Mouse (Mus musculus): Measurements from ENCODE around the gene Kif26a. TPM values are rescaled to one million over a fixed set of nuclear protein-coding genes. Genes with fewer than 3 reads are reported as not detected.

Gene Kif26a
- total and polyA plus RNA-seq, 2 experiments from 2014 or later = 1.9 to 26.3 TPM

DNA sequence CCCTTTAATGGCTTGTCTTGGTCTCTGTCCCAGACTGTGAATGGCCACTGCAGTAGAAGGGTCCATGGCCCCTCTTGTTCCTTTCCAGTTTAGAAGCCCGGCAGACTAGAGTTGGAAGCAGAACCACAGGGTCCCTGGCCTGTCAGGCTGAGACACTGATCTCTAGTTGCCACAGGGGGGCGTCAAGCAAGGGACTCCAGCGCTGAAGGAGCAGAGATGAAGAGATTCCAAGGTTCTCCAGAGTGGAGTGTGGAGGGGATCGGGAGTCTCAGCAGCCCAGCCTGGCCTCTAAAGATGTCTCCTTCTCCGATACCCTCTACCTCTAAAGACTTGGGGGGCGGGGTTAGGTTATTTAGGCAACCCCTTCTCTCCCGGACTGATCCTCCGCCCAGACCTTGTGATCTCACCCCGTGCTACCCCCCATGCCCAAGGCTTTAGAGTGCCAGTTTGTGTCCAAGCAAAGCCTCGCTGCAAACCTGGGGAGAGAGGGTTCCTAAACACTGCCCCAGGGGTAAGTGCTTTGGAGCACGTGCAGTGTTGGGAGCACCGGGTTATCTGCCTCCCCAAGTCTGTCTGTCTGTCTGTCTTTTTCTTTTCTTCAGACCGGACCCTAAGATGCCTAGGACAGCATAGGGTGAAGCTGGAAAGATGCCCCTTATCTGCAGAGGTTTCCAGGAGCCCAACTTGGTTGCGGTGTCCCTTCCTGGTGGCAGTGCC, 2.7 kb upstream of the Kif26a start:
- Histone ChIP-seq H3K36me3 (ENCODE audit: insufficient read depth, low read length) (no peaks in the 10 kb centered on the region), H3K27me3 (ENCODE audit: insufficient read depth, low read length) (peaks cover 28% of the 10 kb centered on the region), H3K4me3 (ENCODE audit: low read length) (peak overlapping the region; percentile 52), H3K4me2 (ENCODE audit: low read depth, low read length) (peak overlapping the region; percentile 81), H3K9ac (replicated peaks; ENCODE audit: low read length) (no peak overlapping the region), H3K27ac (no peak overlapping the region), H3K4me1 (ENCODE audit: insufficient read depth, low read length) (peaks cover 17% of the 10 kb centered on the region), H3K9me3 (ENCODE audit: low read length) (no peaks in the 10 kb centered on the region)
- ATAC-seq = peak; percentile 25; the same call in 1 of the 2 replicates
- 4% methylated on average over 14 of the region's 14 CpGs for WGBS
- DNase-seq (ENCODE audit: low spot score) = peak; percentile 80
- peak; percentile 76 for TF ChIP-seq CTCF (IDR thresholded peaks at IDR 0.05; ENCODE audit: low read depth)

DNA sequence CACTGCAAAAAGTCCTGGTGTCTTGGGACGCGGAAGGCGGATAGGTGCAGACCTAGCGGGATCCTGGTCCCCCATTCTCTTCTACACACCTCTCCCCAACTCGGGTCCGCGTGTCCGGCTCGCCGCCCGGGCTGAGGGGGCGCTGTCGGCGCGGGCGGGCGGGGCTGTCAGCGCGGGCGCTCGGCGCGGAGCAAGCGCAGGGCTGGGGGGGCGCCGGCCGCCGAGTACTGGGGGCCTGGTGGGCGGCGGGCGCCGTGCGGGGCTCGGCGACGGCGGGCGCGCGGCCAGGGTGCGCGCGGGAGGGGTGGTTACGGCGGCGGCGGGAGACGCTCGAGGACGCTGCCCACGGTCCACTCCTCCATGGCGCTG, 2.2 kb upstream of the Kif26a start:
- peaks cover 28% of the 10 kb centered on the region for H3K27me3 ChIP-seq (ENCODE audit: insufficient read depth, low read length)
- H3K9me3 ChIP-seq (ENCODE audit: low read length) = no peaks in the 10 kb centered on the region
- H3K4me2 ChIP-seq (ENCODE audit: low read depth, low read length) = peak overlapping the region; percentile 81
- H3K9ac ChIP-seq (replicated peaks; ENCODE audit: low read length) = peak overlapping the region; percentile 54
- peak overlapping the region; percentile 52 for H3K4me3 ChIP-seq (ENCODE audit: low read length)
- peak; percentile 50 for DNase-seq (ENCODE audit: low spot score)
- no peak overlapping the region for H3K27ac ChIP-seq
- TF ChIP-seq CTCF (IDR thresholded peaks at IDR 0.05; ENCODE audit: low read depth) = no peak
- peaks cover 17% of the 10 kb centered on the region for H3K4me1 ChIP-seq (ENCODE audit: insufficient read depth, low read length)
- no peak for ATAC-seq
- H3K36me3 ChIP-seq (ENCODE audit: insufficient read depth, low read length) = no peaks in the 10 kb centered on the region
- under 1% methylated on average over 39 of the region's 52 CpGs for WGBS

DNA sequence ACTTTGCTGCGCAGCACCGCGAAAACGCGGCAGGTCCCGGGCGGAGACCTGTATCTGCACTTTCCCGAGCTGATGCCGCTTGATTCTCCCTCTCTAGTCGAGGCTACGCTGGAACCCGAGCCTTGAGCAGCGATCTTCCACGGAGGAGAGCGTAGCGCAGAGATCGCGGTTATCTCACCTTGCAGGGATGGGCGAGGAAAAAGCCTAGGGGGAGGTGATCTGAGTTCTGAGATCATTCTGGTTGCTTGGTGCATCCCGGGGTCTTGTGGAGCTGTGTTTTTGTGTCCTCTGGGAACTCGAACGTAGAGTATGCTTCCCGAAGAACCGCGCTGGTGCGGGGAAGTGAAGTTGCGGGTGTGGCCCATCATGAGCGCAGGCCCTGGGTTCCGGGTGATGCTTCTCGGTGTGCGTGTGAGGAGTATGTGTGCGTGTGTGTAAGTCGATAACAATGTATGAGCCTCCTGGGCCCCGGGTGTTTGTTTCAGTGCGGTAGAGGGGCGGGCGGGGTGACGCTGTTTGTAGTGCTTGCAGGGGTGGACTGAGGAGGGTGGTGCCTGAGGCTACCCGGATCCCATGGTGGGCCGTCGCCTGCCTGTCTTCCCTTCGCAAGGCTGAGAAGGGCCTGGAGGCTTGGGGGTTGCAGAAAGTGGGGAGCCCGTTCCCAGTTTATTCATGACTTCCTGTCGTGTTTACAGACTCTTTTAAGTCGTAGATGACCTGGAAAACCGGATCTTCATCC, 1.5 kb upstream of the Kif26a start:
- Histone ChIP-seq H3K4me3 (ENCODE audit: low read length) (peak overlapping the region; percentile 52), H3K27me3 (ENCODE audit: insufficient read depth, low read length) (peaks cover 28% of the 10 kb centered on the region), H3K4me1 (ENCODE audit: insufficient read depth, low read length) (peaks cover 17% of the 10 kb centered on the region), H3K4me2 (ENCODE audit: low read depth, low read length) (peak overlapping the region; percentile 81), H3K36me3 (ENCODE audit: insufficient read depth, low read length) (no peaks in the 10 kb centered on the region), H3K9ac (replicated peaks; ENCODE audit: low read length) (peak overlapping the region; percentile 54), H3K27ac (no peak overlapping the region), H3K9me3 (ENCODE audit: low read length) (no peaks in the 10 kb centered on the region)
- WGBS = 1% methylated on average over 46 of the region's 46 CpGs
- no peak for ATAC-seq
- peak; percentile 37 for DNase-seq (ENCODE audit: low spot score)
- TF ChIP-seq CTCF (IDR thresholded peaks at IDR 0.05; ENCODE audit: low read depth) = no peak

DNA sequence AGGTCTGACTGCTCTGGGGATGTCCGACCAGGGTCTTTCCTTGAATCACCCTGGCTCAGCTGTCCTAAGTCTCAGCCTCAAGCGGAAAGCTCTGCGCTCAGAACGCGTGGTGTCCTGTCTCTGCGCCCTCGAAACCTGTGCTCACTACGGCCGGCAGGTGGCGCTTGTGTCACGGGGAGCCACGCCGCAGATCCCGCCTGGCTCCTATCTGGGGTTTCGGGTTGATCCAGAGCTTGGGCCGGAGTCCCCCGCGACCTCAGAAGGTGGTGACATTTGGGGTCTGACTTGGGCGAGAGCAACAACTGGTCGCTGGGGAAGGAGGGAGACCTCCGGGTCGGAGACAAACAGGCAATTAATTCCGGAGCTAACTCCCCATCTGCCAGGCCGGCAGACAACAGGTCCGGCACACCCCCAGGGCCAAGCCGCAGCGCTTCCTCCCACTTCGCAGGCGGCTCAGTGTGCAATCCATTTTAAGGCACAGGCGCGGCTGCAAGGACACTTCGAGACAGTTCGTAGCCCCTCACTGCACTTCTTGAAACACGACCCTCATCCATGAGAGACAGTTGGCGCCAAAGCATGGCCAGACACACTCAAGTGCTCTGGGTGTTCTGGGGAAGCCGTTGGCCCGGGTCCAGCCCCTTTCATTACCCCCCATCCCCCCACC, 665 bp upstream of the Kif26a start:
- H3K4me1 ChIP-seq (ENCODE audit: insufficient read depth, low read length) = peaks cover 17% of the 10 kb centered on the region
- TF ChIP-seq CTCF (IDR thresholded peaks at IDR 0.05; ENCODE audit: low read depth) = peak; percentile 99
- 0 out of 2 replicates have a peak overlapping the region, but pooled peaks have one; percentile 17 for H3K9ac ChIP-seq (replicated peaks; ENCODE audit: low read length)
- peak overlapping the region; percentile 52 for H3K4me3 ChIP-seq (ENCODE audit: low read length)
- H3K36me3 ChIP-seq (ENCODE audit: insufficient read depth, low read length) = no peaks in the 10 kb centered on the region
- WGBS = under 1% methylated on average over 36 of the region's 37 CpGs
- H3K27me3 ChIP-seq (ENCODE audit: insufficient read depth, low read length) = peaks cover 28% of the 10 kb centered on the region
- H3K4me2 ChIP-seq (ENCODE audit: low read depth, low read length) = peak overlapping the region; percentile 81
- H3K9me3 ChIP-seq (ENCODE audit: low read length) = no peaks in the 10 kb centered on the region
- no peak overlapping the region for H3K27ac ChIP-seq
- ATAC-seq = peak; percentile 57
- peak; percentile 91 for DNase-seq (ENCODE audit: low spot score)

DNA sequence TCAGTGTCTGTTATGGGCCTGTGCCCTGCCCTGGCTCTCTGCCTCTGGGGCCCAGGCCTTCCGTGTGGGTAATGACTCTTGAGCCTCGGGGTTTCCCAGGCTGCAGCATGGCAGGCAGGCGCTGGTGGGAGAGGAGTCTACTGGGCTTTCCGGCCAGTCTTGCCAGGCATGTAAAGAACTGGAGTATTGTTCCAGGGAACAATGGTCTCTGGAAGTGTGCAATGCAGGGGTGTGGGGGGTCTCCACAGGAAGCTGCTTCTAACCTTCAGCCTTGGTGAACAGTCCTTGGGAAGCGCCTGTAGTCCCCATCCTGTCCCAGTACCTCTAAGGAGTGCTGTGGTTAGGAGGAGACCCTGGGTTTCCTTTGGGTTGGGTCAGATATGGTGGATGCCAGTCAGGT, 1.4 kb downstream of the Kif26a start:
- Histone ChIP-seq H3K9me3 (ENCODE audit: low read length) (no peaks in the 10 kb centered on the region), H3K9ac (replicated peaks; ENCODE audit: low read length) (peak overlapping the region; percentile 46; the same call in 1 of the 2 replicates), H3K4me3 (ENCODE audit: low read length) (peak overlapping the region; percentile 52), H3K27ac (no peak overlapping the region), H3K4me2 (ENCODE audit: low read depth, low read length) (peak overlapping the region; percentile 81), H3K36me3 (ENCODE audit: insufficient read depth, low read length) (no peaks in the 10 kb centered on the region), H3K4me1 (ENCODE audit: insufficient read depth, low read length) (peaks cover 17% of the 10 kb centered on the region), H3K27me3 (ENCODE audit: insufficient read depth, low read length) (peaks cover 14% of the 10 kb centered on the region)
- ATAC-seq = no peak
- 42% methylated on average over 5 of the region's 5 CpGs for WGBS
- no peak for DNase-seq (ENCODE audit: low spot score)
- no peak for TF ChIP-seq CTCF (IDR thresholded peaks at IDR 0.05; ENCODE audit: low read depth)

DNA sequence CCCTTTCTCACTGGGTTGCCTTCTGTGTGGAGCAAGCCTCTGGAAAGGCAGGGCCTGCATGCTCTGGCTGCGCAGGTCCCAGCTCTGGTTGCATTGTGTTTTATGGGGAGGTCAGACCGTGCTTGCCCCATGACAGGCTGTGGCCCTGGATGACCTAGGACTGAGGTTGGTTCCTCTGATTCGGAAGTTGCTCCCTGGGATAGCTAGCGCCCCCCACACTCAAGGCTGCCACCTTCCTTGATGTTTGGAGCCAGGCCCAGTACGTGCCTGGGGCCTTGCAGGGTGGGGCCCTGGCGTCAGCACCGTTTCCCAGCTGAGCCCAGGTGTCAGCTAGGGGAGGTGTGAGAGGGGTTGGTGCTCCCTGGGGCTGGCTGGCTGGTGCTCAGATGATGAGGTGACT, 4.0 kb downstream of the Kif26a start:
- peaks cover 15% of the 10 kb centered on the region for H3K4me1 ChIP-seq (ENCODE audit: insufficient read depth, low read length)
- TF ChIP-seq CTCF (IDR thresholded peaks at IDR 0.05; ENCODE audit: low read depth) = no peak
- no peak overlapping the region for H3K27ac ChIP-seq
- H3K36me3 ChIP-seq (ENCODE audit: insufficient read depth, low read length) = no peaks in the 10 kb centered on the region
- no peak overlapping the region for H3K4me3 ChIP-seq (ENCODE audit: low read length)
- no peak overlapping the region for H3K9ac ChIP-seq (replicated peaks; ENCODE audit: low read length)
- DNase-seq (ENCODE audit: low spot score) (no peak), ATAC-seq (no peak)
- 66% methylated on average over 7 of the region's 7 CpGs for WGBS
- peaks cover under 1% of the 10 kb centered on the region; the same call in 1 of the 2 replicates for H3K27me3 ChIP-seq (ENCODE audit: insufficient read depth, low read length)
- no peak overlapping the region for H3K4me2 ChIP-seq (ENCODE audit: low read depth, low read length)
- no peaks in the 10 kb centered on the region for H3K9me3 ChIP-seq (ENCODE audit: low read length)

Data from hindbrain, postnatal 0 days (tissue).